Mouse (Mus musculus) cortical plate, adult 2 months (tissue): Measurements from ENCODE around the gene Olfr1417.

Experiments used
- CTCF ChIP-seq: fragments of 200-500 bp; IDR thresholded peaks from 2 replicates; pipeline ENCODE4 v1.5.1; 2011; ENCODE audit warnings: mild to moderate bottlenecking, control low read depth, low read length; ENCODE audit not compliant: insufficient read depth; ENCODE audit errors: extremely low read depth
- POLR2A ChIP-seq: fragments of 200-500 bp; IDR thresholded peaks from 2 replicates; pipeline ENCODE4 v1.6.1; 2011; ENCODE audit warnings: mild to moderate bottlenecking, low read length, control low read depth; ENCODE audit not compliant: insufficient read depth; ENCODE audit errors: extremely low read depth

GRCm38 (mm10) chr19:11818199-11819142, 20.5 kb downstream of the Olfr1417 start:
- TF ChIP-seq POLR2A = no peak
- no peak for TF ChIP-seq CTCF
